Mouse (Mus musculus) lung, embryonic 15.5 days (tissue): ENCODE measurements around the gene Resp18. TPM values are rescaled to one million over a fixed set of nuclear protein-coding genes. Genes with fewer than 3 reads are reported as not detected.

ENCODE experiments used
- ATAC-seq: fragments of 200-750 bp; cut with Nextera tagmentation; 2 replicates; pipeline ENCODE4 v1.8.0; 2017; ENCODE audit warnings: moderate number of reproducible peaks, borderline replicate concordance; ENCODE audit not compliant: low FRiP score, low TSS enrichment; ENCODE audit errors: extremely low read depth
- H3K27ac ChIP-seq: fragments of 300-500 bp; sonication (generic); 2 replicates; pipeline ENCODE4 v1.5.1; 2015; ENCODE audit warnings: moderate library complexity, mild to moderate bottlenecking, inconsistent platforms
- H3K27me3 ChIP-seq: fragments of 300-500 bp; sonication (generic); 2 replicates; pipeline ENCODE4 v1.6.1; 2015; ENCODE audit warnings: inconsistent platforms
- H3K36me3 ChIP-seq: fragments of 300-500 bp; sonication (generic); 2 replicates; pipeline ENCODE4 v1.6.1; 2015; ENCODE audit warnings: inconsistent platforms
- H3K4me1 ChIP-seq: fragments of 300-500 bp; sonication (generic); 2 replicates; pipeline ENCODE4 v1.6.1; 2015; ENCODE audit warnings: inconsistent platforms
- H3K4me2 ChIP-seq: fragments of 300-500 bp; sonication (generic); 2 replicates; pipeline ENCODE4 v1.6.1; 2015; ENCODE audit warnings: inconsistent platforms, mild to moderate bottlenecking, moderate library complexity
- H3K4me3 ChIP-seq: fragments of 300-500 bp; sonication (generic); 2 replicates; pipeline ENCODE4 v1.5.1; 2015; ENCODE audit warnings: mild to moderate bottlenecking, inconsistent platforms
- H3K9ac ChIP-seq: fragments of 300-500 bp; sonication (generic); 2 replicates; pipeline ENCODE4 v1.6.1; 2015; ENCODE audit warnings: inconsistent platforms
- H3K9me3 ChIP-seq: fragments of 300-500 bp; sonication (generic); 2 replicates; pipeline ENCODE4 v1.6.1; 2016; ENCODE audit warnings: inconsistent platforms
- WGBS: fragments of 180-500 bp; shearing (Covaris S2); methylation state at CpG from one replicate; pipeline ENCODE4 v1.1.7; 2015; 5-methylcytosine and 5-hydroxymethylcytosine counted together
- polyA plus RNA-seq: library from polyadenylated mRNA; unstranded; fragments of >200 nt; fragmentation: Nextera tagmentation; extraction: Ambion mirVana; gene quantifications from 2 replicates; pipeline ENCODE4 v1.2.1, GENCODE M21; 2015

The Resp18 gene
- polyA plus RNA-seq, 1 experiment from 2014 or later, result 1.4 TPM

GRCm38 (mm10) chr1:75230335-75230994 is 47.8 kb downstream of the Resp18 start:
- no peak overlapping the region for H3K4me3 ChIP-seq
- WGBS, result 75% methylated on average over 7 of the region's 7 CpGs
- H3K4me2 ChIP-seq, result no peak overlapping the region
- no peaks in the 10 kb centered on the region for H3K36me3 ChIP-seq
- peaks cover 7% of the 10 kb centered on the region; the same call in 1 of the 2 replicates for H3K4me1 ChIP-seq
- no peak overlapping the region for H3K27ac ChIP-seq
- no peak for ATAC-seq
- no peaks in the 10 kb centered on the region for H3K27me3 ChIP-seq
- no peaks in the 10 kb centered on the region for H3K9me3 ChIP-seq
- no peak overlapping the region for H3K9ac ChIP-seq

DNA sequence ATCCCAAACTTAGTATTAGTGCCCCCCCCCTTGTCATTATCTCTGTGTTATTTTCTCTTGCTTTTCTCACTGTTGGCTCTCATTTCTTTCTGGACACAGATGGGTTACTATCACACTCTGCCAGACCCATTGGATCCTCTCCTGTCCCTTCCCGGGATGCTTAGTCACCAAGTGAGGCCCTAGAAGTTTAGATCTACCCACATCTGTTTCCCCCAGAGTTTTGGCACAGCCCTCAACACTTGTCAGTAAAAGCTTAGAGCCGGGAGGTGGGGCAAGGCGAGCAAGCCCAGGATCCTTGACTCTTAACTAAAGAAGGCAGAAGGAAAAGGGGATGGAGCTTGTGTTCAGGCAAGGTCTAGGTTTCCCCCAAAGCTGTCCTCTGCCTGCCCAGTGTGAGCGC is 49.1 kb downstream of the Resp18 start:
- Histone ChIP-seq H3K4me2 (no peak overlapping the region), H3K27ac (no peak overlapping the region), H3K27me3 (no peaks in the 10 kb centered on the region)

GRCm38 (mm10) chr1:75227653-75228052 is 50.6 kb downstream of the Resp18 start:
- Histone ChIP-seq H3K4me2 (no peak overlapping the region), H3K9ac (no peak overlapping the region), H3K4me1 (no peaks in the 10 kb centered on the region), H3K4me3 (no peak overlapping the region), H3K27ac (no peak overlapping the region), H3K36me3 (no peaks in the 10 kb centered on the region), H3K27me3 (no peaks in the 10 kb centered on the region), H3K9me3 (no peaks in the 10 kb centered on the region)
- 59% methylated on average over 1 of the region's 1 CpGs for WGBS
- ATAC-seq, result no peak

More for the DNA sequence above, 49.1 kb downstream of the Resp18 start:
- Histone ChIP-seq H3K36me3 (no peaks in the 10 kb centered on the region), H3K9ac (no peak overlapping the region), H3K9me3 (no peaks in the 10 kb centered on the region), H3K4me3 (no peak overlapping the region), H3K4me1 (no peaks in the 10 kb centered on the region)
- no peak for ATAC-seq
- WGBS, result 57% methylated on average over 4 of the region's 4 CpGs

DNA sequence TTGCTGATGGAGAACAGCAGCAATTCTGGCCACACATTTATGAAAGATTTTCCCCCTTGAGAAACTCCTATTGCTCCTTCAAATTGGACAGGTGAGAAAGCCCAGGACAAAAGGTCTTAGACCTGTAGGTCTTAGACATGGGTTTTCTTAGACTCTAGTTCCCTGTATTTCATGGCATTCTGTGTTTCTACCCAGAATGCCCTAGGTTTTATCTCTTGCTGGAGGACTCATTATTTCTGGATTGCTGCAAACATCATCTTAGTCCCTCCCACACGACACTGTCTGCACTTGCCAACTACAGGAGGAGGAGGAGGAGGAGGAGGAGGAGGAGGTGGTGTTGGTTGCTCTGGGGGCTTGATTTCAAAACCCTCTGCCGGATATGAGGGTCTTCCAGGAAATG is 52.1 kb downstream of the Resp18 start:
- H3K4me3 ChIP-seq, result no peak overlapping the region
- H3K9me3 ChIP-seq, result no peaks in the 10 kb centered on the region
- WGBS, result 43% methylated on average over 2 of the region's 2 CpGs
- peaks cover 6% of the 10 kb centered on the region; the same call in 1 of the 2 replicates for H3K27me3 ChIP-seq
- H3K36me3 ChIP-seq, result no peaks in the 10 kb centered on the region
- no peak for ATAC-seq
- H3K9ac ChIP-seq, result no peak overlapping the region
- no peak overlapping the region for H3K4me2 ChIP-seq
- no peaks in the 10 kb centered on the region for H3K4me1 ChIP-seq
- H3K27ac ChIP-seq, result no peak overlapping the region

DNA sequence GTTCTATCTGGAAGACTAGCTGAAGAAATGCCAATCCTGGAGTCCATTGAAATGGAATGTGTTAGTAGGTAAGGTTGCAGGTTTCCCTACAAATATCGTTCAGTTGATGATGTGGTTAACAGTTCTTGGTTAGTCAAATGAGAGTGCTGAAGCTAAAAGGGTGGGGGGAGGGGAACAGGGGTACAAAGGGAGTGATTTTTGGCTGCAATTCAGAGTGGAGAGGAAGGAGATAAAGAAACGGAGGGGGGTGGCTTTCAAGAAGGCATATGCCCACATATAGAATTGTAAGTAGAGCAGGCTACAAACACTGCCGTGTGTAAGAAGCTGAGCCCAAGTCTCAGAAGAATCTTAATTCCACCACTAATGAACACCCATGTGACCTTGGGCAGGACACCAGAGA is 52.7 kb downstream of the Resp18 start:
- 46% methylated on average over 3 of the region's 3 CpGs for WGBS
- Histone ChIP-seq H3K4me2 (no peak overlapping the region), H3K9me3 (no peaks in the 10 kb centered on the region), H3K36me3 (no peaks in the 10 kb centered on the region), H3K27ac (no peak overlapping the region), H3K4me3 (no peak overlapping the region), H3K9ac (no peak overlapping the region), H3K4me1 (no peaks in the 10 kb centered on the region), H3K27me3 (peaks cover 13% of the 10 kb centered on the region)
- no peak for ATAC-seq

DNA sequence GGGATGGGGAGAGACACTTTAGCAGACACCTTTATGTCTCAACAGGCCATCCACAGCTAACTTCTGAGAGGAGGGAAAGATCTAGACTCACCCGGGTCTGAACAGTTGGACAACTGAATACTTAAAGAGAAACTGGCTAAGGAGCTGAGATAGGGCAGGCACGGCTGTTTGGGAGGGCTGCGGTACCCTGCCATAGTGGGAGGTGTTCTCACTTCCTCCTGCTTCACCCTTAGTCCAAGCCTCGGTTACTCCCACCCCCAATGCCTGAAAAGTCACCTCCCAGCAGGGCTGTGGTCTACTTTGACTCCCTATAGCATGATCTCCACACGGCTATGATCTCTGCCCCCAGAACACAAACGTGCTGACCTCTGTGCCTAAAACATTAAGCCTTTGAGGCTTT is 54.7 kb downstream of the Resp18 start:
- no peak for ATAC-seq
- H3K27me3 ChIP-seq, result peaks cover 32% of the 10 kb centered on the region
- no peak overlapping the region for H3K27ac ChIP-seq
- no peak overlapping the region for H3K4me2 ChIP-seq
- 52% methylated on average over 6 of the region's 6 CpGs for WGBS
- H3K9me3 ChIP-seq, result no peaks in the 10 kb centered on the region
- peaks cover 11% of the 10 kb centered on the region for H3K4me1 ChIP-seq
- no peak overlapping the region for H3K4me3 ChIP-seq
- no peak overlapping the region for H3K9ac ChIP-seq
- H3K36me3 ChIP-seq, result no peaks in the 10 kb centered on the region

DNA sequence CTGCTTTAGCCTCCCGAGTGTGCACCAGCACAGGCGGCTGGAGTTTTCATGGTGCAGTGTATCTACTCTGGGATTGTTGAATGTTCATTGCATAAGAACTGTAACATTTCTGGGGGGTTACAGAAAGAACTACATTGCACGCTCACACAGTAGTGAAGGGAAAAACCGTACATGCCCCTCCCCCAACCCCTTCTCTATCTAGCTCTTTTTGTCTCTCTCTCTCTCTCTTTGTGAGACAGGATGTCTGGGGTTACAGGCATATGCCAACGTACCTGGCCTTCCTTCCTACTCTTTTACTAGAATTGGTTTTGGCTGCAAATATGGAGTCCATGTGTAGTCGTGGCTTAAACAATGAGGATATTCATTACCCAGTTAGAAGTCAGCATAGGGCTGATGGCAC is 55.3 kb downstream of the Resp18 start:
- H3K4me3 ChIP-seq, result no peak overlapping the region
- peaks cover 38% of the 10 kb centered on the region for H3K27me3 ChIP-seq
- no peak overlapping the region for H3K4me2 ChIP-seq
- no peak overlapping the region for H3K9ac ChIP-seq
- no peaks in the 10 kb centered on the region for H3K36me3 ChIP-seq
- no peaks in the 10 kb centered on the region for H3K9me3 ChIP-seq
- WGBS, result 70% methylated on average over 6 of the region's 6 CpGs
- peaks cover 17% of the 10 kb centered on the region for H3K4me1 ChIP-seq
- ATAC-seq, result no peak
- H3K27ac ChIP-seq, result no peak overlapping the region

Other genes with a start within 250 kb of the Resp18 start
- gene Nhej1, start 153.2 kb downstream of the Resp18 start, polyA plus RNA-seq, result 9.1 and 10.4 TPM in 2 replicates
- gene Slc23a3, start 144.5 kb downstream of the Resp18 start, polyA plus RNA-seq, result 0.33 and 0.41 TPM in 2 replicates
- 36.5 and 41.6 TPM in 2 replicates for gene Cnppd1, start 135.7 kb downstream of the Resp18 start, polyA plus RNA-seq
- 48.6 and 49.8 TPM in 2 replicates for gene Retreg2, start 135.6 kb downstream of the Resp18 start, polyA plus RNA-seq
- 38.1 and 39.9 TPM in 2 replicates for gene Zfand2b, start 109.8 kb downstream of the Resp18 start, polyA plus RNA-seq
- 16.1 and 17.1 TPM in 2 replicates for gene Abcb6, start 98.0 kb downstream of the Resp18 start, polyA plus RNA-seq
- 21.8 and 23.2 TPM in 2 replicates for gene Ankzf1, start 86.3 kb downstream of the Resp18 start, polyA plus RNA-seq
- gene Atg9a, start 86.2 kb downstream of the Resp18 start, polyA plus RNA-seq, result 21.9 and 27.6 TPM in 2 replicates
- gene Glb1l, start 67.6 kb downstream of the Resp18 start, polyA plus RNA-seq, result 16.2 and 16.6 TPM in 2 replicates
- 136 and 137 TPM in 2 replicates for gene Stk16, start 67.6 kb downstream of the Resp18 start, polyA plus RNA-seq
- gene Tuba4a, start 58.5 kb downstream of the Resp18 start, polyA plus RNA-seq, result 35.8 and 44.9 TPM in 2 replicates
- gene A630095N17Rik, start 46.3 kb downstream of the Resp18 start, polyA plus RNA-seq, result not detected in 2 replicates
- 30.8 and 33.3 TPM in 2 replicates for gene Dnajb2, start 42.0 kb downstream of the Resp18 start, polyA plus RNA-seq
- gene Ptprn, start 13.9 kb downstream of the Resp18 start, polyA plus RNA-seq, result 0.39 and 0.72 TPM in 2 replicates
- gene Dnpep, start 39.6 kb upstream of the Resp18 start, polyA plus RNA-seq, result 121 and 124 TPM in 2 replicates
- 57.1 and 59.5 TPM in 2 replicates for gene Des, start 81.9 kb upstream of the Resp18 start, polyA plus RNA-seq
- gene Speg, start 96.9 kb upstream of the Resp18 start, polyA plus RNA-seq, result 41.6 and 42.8 TPM in 2 replicates
- 80.3 and 88.5 TPM in 2 replicates for gene Gmppa, start 157.5 kb upstream of the Resp18 start, polyA plus RNA-seq
- gene Asic4, start 172.0 kb upstream of the Resp18 start, polyA plus RNA-seq, result 0.26 and 0.30 TPM in 2 replicates
- 29.5 and 31.1 TPM in 2 replicates for gene Chpf, start 200.9 kb upstream of the Resp18 start, polyA plus RNA-seq
- gene Tmem198, start 201.1 kb upstream of the Resp18 start, polyA plus RNA-seq, result 0.65 and 0.82 TPM in 2 replicates
- 74.0 and 77.9 TPM in 2 replicates for gene Obsl1, start 228.0 kb upstream of the Resp18 start, polyA plus RNA-seq
- 3.6 and 4.6 TPM in 2 replicates for gene Inha, start 228.7 kb upstream of the Resp18 start, polyA plus RNA-seq
- 20.7 and 20.8 TPM in 2 replicates for gene Stk11ip, start 243.1 kb upstream of the Resp18 start, polyA plus RNA-seq